21 mouse cellular contexts compared by ENCODE assay signal in the genomic region with DNA sequence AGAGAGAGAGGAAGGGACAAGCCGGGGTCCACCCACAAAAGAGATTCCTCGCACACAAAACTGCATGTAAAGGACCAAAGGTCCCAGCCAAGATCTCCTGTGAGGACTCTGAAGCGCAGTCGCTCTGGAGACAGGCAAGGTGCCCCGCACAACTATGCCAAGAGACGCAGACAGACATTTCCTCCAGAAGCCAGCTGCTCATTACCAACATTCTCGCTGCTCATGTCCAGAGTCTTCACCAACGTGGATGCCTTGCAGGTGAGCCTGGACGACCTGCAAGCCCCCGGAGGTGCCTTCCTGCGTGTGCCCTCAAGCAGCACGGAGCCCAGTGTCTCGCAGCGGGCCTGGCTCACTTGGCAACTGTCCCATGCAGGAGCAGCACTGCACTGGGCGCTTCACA. TPM values are rescaled to one million over a fixed set of nuclear protein-coding genes. Genes with fewer than 3 reads are reported as not detected.
"Had no signal": no experiment of that assay in that cellular context is flagged by ENCODE, and none has a peak within 500 bp of the region (broad histone marks: within the 10 kb centered on the region; RNA-seq: fewer than 3 reads in every experiment).

No protein-coding gene starts in this region.

RNA-seq across cellular contexts. Expression of a gene that starts 0.6 kb away (rescaled TPM):
- polyA plus RNA-seq: heart, embryonic 14.5 days; heart, embryonic 15.5 days; heart, embryonic 16.5 days; hindbrain, embryonic 11.5 days; hindbrain, embryonic 12.5 days; hindbrain, embryonic 13.5 days; hindbrain, embryonic 14.5 days; hindbrain, embryonic 15.5 days; hindbrain, embryonic 16.5 days; hindbrain, postnatal 0 days; inflammation-experienced regulatory T-cells, adult 6 months; intestine, embryonic 16.5 days; intestine, postnatal 0 days had no signal

RNA-seq across cellular contexts. Expression of a gene that starts 5.5 kb away (rescaled TPM):
- polyA plus RNA-seq: heart, embryonic 13.5 days; heart, embryonic 14.5 days; heart, embryonic 15.5 days; heart, embryonic 16.5 days; heart, postnatal 0 days; hindbrain, embryonic 11.5 days; hindbrain, embryonic 12.5 days; hindbrain, embryonic 13.5 days; hindbrain, embryonic 14.5 days; hindbrain, embryonic 15.5 days; hindbrain, embryonic 16.5 days; hindbrain, postnatal 0 days; inflammation-experienced regulatory T-cells, adult 6 months; intestine, embryonic 14.5 days; intestine, embryonic 15.5 days; intestine, embryonic 16.5 days; intestine, postnatal 0 days; kidney, adult 2 months; kidney, embryonic 16.5 days had no signal

RNA-seq across cellular contexts. Expression of a gene that starts 10.4 kb away (rescaled TPM):
- polyA plus RNA-seq: heart, embryonic 14.5 days; hindbrain, embryonic 15.5 days; hindbrain, embryonic 16.5 days; hindbrain, postnatal 0 days; intestine, embryonic 15.5 days; kidney, adult 2 months had no signal

RNA-seq across cellular contexts. Expression of a gene that starts 11.2 kb away (rescaled TPM):
- polyA plus RNA-seq: heart, embryonic 13.5 days; heart, embryonic 14.5 days; heart, embryonic 15.5 days; heart, embryonic 16.5 days; heart, postnatal 0 days; hindbrain, embryonic 10.5 days; hindbrain, embryonic 13.5 days; hindbrain, embryonic 14.5 days; hindbrain, embryonic 15.5 days; hindbrain, embryonic 16.5 days; hindbrain, postnatal 0 days; inflammation-experienced regulatory T-cells, adult 6 months; intestine, embryonic 16.5 days; intestine, postnatal 0 days had no signal

RNA-seq across cellular contexts. Expression of a gene that starts 17.2 kb away (rescaled TPM):
- polyA plus RNA-seq: heart, embryonic 13.5 days; heart, embryonic 14.5 days; heart, embryonic 15.5 days; heart, embryonic 16.5 days; heart, postnatal 0 days; hindbrain, embryonic 12.5 days; hindbrain, embryonic 13.5 days; hindbrain, embryonic 14.5 days; hindbrain, embryonic 15.5 days; hindbrain, embryonic 16.5 days; hindbrain, postnatal 0 days; inflammation-experienced regulatory T-cells, adult 6 months; intestine, embryonic 14.5 days; intestine, embryonic 15.5 days; intestine, embryonic 16.5 days; intestine, postnatal 0 days; kidney, adult 2 months; kidney, embryonic 14.5 days had no signal
